Mouse (Mus musculus) liver, postnatal 0 days (tissue): ENCODE results near the gene Hnrnpab.

Experiments used
- CTCF ChIP-seq: sonication (generic); IDR thresholded peaks from 2 replicates; pipeline ENCODE4 v1.5.1; 2016; ENCODE audit warnings: antibody characterized with exemption, low read depth
- EP300 ChIP-seq: IDR thresholded peaks from 2 replicates; pipeline ENCODE4 v1.6.1; 2016; ENCODE audit warnings: antibody characterized with exemption, low read depth, mild to moderate bottlenecking

DNA sequence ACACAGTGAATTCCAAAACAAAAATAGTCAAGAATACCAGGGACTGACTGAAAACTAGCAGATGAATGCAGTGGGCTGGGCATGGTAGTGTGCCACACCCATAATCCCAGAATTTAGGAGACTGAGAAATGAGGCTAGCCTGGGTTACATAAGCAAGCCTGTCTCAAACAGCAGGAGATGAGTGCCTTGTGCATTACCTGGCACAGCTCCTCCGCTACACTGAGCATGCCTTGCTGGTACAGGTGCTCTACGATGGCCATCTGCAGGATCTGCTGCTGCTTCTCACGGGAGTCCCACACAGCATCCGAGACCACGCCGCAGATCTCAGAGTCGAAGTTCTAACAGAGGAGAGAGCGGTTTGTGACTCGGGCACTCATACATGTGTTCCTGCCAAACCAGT, 20.8 kb upstream of the Hnrnpab start:
- TF ChIP-seq CTCF (no peak), EP300 (no peak)
